Mouse (Mus musculus): ENCODE results near the gene P2ry6. TPM values are rescaled to one million over a fixed set of nuclear protein-coding genes. Genes with fewer than 3 reads are reported as not detected.

The P2ry6 gene
- total and polyA plus RNA-seq, 2 experiments from 2014 or later, result 2.3 to 3.8 TPM

DNA sequence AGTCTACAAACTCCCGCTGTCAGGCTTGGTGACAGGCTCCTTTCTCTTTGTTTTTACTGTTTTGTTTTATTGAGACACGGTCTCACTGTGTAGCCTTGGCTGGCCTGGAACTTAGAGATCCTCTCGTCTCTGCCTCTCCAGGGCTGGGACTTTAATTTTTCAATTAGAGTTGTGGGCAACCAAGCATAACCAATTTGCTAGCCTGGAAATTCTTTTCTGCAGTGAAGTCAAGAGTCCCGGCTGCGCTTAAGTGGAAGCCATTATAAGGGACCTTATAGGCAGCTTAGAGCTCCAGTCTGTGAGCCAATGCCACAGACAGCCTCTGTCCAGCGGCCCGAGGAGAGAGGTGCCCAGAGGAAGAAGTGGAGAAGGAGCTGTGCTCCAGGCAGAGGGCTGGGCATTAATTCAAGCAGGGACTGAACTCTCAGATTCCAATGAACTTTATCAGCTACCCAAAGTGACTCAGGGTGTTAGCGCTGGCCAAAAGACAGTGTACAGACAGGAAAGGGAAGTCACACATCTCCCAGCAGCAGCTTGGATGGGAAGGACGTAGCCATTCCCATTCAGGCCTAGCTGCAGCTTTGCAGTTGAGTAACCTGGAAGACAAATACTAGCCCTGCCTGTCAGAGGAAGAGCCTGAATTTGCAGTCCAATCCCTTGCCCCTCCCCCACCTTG, 16.3 kb upstream of the P2ry6 start:
- no peak for TF ChIP-seq CTCF (IDR thresholded peaks at IDR 0.05; ENCODE audit: low read depth)
- no peak for ATAC-seq

DNA sequence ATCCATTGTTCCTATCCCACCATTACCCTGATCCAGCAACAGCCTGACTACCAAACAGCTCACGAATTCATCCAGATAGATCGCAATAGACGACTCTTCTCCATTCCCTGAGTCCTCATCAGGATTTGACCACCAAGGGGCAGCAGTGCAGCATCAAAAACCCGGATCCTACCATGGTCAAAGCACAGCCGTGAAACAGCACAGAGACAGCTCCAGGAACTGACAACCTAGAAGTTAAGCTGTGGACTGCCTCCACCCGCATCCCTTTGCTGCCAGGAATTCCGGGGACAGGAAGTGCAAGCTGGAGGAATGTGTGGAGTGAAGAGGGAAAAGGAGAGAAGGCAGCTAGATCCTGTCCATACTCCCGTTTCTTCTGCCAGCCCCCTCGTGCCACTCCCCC, 13.6 kb upstream of the P2ry6 start:
- 28% methylated on average over 9 of the region's 9 CpGs for WGBS
- no peak overlapping the region for H3K27ac ChIP-seq (ENCODE audit: low read depth, low read length)
- no peak overlapping the region for H3K4me3 ChIP-seq (ENCODE audit: low read depth, low read length)
- H3K4me2 ChIP-seq (ENCODE audit: low read depth), result no peak overlapping the region
- no peaks in the 10 kb centered on the region for H3K4me1 ChIP-seq (ENCODE audit: insufficient read depth)
- DNase-seq (peak; percentile 74), ATAC-seq (peak; percentile 81)
- TF ChIP-seq CTCF (IDR thresholded peaks at IDR 0.05; ENCODE audit: low read depth), result peak; percentile 72
- H3K9me3 ChIP-seq (ENCODE audit: low read length), result no peaks in the 10 kb centered on the region
- H3K36me3 ChIP-seq (ENCODE audit: insufficient read depth), result no peaks in the 10 kb centered on the region
- no peak overlapping the region for H3K9ac ChIP-seq
- H3K27me3 ChIP-seq (ENCODE audit: insufficient read depth, low read length), result no peaks in the 10 kb centered on the region

More for the DNA sequence above, 16.3 kb upstream of the P2ry6 start:
- no peaks in the 10 kb centered on the region for H3K4me1 ChIP-seq (ENCODE audit: insufficient read depth)
- no peaks in the 10 kb centered on the region for H3K36me3 ChIP-seq (ENCODE audit: insufficient read depth)
- no peaks in the 10 kb centered on the region for H3K27me3 ChIP-seq (ENCODE audit: insufficient read depth, low read length)
- WGBS, result 27% methylated on average over 9 of the region's 9 CpGs
- DNase-seq, result no peak
- no peak overlapping the region for H3K9ac ChIP-seq
- no peaks in the 10 kb centered on the region for H3K9me3 ChIP-seq (ENCODE audit: low read length)
- H3K4me2 ChIP-seq (ENCODE audit: low read depth), result no peak overlapping the region
- no peak overlapping the region for H3K4me3 ChIP-seq (ENCODE audit: low read depth, low read length)
- H3K27ac ChIP-seq (ENCODE audit: low read depth, low read length), result no peak overlapping the region

DNA sequence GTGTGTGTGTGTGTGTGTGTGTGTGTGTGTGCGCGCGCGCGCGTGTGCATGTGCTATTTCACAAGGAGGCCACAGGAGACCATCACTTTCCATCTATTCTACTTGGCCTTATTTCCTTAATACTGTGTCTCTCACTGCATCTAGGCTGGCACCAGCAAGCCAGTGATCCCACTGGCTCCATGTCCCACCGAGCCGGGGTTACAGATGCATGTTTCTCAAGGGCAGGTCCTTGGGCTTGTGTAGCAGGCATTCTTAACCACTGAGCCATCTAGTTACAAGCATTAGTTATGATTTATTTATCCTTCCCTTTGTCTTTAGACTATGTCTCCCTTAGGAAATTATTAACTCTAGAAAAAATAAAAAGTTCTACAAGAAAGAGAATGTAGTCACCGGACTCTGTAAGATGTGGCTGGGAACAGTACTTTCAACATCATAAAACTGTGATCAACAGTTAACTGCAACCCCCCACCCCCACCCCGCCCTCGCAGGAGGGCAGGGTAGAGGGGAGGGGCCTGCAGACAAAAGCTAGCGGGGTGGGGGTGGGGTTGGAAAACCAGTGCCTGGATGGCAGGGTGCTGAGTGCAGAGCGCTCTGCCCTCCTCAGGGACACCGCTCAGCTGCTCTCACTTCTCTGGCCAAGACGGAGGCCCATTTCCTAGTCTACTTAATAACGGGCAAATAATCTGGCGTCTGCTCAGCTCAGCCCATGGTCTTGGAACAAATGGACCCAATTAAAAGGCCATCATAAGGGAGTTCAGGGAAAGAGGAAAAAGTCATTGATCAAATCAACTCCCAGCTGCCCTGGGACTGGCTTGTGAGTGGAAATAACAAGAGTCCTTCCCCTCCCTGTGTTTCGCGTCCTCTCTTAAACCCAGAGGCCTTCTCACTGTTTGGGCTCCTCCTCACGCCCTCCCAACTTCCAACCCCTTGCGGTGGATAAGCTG, 10.3 kb upstream of the P2ry6 start:
- Histone ChIP-seq H3K4me2 (ENCODE audit: low read depth) (no peak overlapping the region), H3K36me3 (ENCODE audit: insufficient read depth) (no peaks in the 10 kb centered on the region), H3K27ac (ENCODE audit: low read depth, low read length) (no peak overlapping the region), H3K9me3 (ENCODE audit: low read length) (no peaks in the 10 kb centered on the region), H3K27me3 (ENCODE audit: insufficient read depth, low read length) (no peaks in the 10 kb centered on the region), H3K9ac (no peak overlapping the region), H3K4me3 (ENCODE audit: low read depth, low read length) (no peak overlapping the region), H3K4me1 (ENCODE audit: insufficient read depth) (no peaks in the 10 kb centered on the region)
- 42% methylated on average over 21 of the region's 21 CpGs for WGBS
- no peak for DNase-seq
- ATAC-seq, result no peak
- TF ChIP-seq CTCF (IDR thresholded peaks at IDR 0.05; ENCODE audit: low read depth), result no peak

DNA sequence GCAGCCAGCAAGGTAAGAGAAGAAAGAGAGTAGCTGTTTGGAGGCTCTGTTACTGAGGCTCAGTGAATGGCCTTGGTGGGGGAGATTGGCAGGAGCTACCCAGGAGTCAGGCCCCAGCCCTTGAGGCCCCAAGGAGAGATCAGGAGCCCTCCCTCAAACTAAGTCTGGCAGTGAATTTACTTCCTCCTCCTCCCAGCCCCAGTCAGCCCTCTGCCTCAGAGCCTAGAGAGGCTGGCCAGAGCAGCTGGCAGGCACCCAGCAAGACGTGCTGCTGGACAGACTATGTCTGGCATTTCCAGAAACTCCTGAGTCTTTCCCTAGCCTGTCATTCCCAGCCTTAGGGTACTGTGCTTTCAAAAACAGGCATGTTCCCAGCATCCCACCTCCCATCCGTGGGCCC, 4.7 kb upstream of the P2ry6 start:
- WGBS, result 33% methylated on average over 2 of the region's 2 CpGs
- Histone ChIP-seq H3K27me3 (ENCODE audit: insufficient read depth, low read length) (no peaks in the 10 kb centered on the region), H3K4me2 (ENCODE audit: low read depth) (no peak overlapping the region), H3K9me3 (ENCODE audit: low read length) (no peaks in the 10 kb centered on the region), H3K27ac (ENCODE audit: low read depth, low read length) (no peak overlapping the region), H3K9ac (no peak overlapping the region), H3K36me3 (ENCODE audit: insufficient read depth) (no peaks in the 10 kb centered on the region), H3K4me3 (ENCODE audit: low read depth, low read length) (no peak overlapping the region), H3K4me1 (ENCODE audit: insufficient read depth) (peaks cover 5% of the 10 kb centered on the region; the same call in 1 of the 2 replicates)
- ATAC-seq (no peak), DNase-seq (no peak)
- no peak for TF ChIP-seq CTCF (IDR thresholded peaks at IDR 0.05; ENCODE audit: low read depth)

DNA sequence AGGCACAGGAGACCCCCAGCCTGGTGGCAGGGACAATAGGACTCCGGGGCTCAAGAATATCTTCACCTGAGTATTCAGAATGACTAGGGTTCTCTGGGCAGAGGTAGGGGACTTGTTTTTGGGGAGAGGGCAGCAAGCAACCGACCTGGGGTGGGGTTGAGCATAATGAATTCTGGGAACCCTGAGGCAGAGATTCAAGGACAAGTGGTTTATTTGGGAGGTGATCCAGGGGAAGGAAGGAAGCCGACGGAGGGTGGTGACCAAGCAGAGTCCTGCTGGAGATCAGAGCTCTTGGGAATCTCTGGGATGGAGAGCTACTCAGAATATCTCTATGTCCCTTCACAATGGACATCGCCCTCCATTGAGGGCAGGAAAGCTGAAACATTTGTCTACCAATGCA, 3.7 kb upstream of the P2ry6 start:
- 85% methylated on average over 5 of the region's 5 CpGs for WGBS

DNA sequence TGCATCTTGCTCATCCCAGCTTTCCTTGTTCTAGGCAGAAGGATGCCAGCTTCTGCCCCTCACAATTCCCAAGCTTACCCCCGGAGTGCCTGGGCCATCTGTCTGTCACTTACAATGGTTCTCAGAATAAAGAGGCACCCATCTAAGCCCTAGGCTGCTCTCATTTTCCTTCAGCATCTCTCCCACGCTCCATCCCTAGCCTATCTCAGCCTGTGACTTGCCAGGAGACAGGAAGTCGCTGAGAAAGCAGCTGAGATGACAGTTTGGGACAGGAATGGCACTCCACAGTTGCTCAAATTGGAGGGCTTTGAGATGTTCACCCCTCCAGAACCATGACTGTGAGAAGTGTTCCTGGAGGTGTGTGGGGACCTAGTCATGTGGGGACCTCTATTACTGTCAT, 1.6 kb downstream of the P2ry6 start:
- Histone ChIP-seq H3K9me3 (ENCODE audit: low read length) (no peaks in the 10 kb centered on the region), H3K4me2 (ENCODE audit: low read depth) (no peak overlapping the region), H3K27ac (ENCODE audit: low read depth, low read length) (no peak overlapping the region), H3K27me3 (ENCODE audit: insufficient read depth, low read length) (no peaks in the 10 kb centered on the region), H3K4me3 (ENCODE audit: low read depth, low read length) (no peak overlapping the region), H3K4me1 (ENCODE audit: insufficient read depth) (peaks cover 8% of the 10 kb centered on the region; the same call in 1 of the 2 replicates), H3K36me3 (ENCODE audit: insufficient read depth) (no peaks in the 10 kb centered on the region), H3K9ac (no peak overlapping the region)
- DNase-seq (no peak), ATAC-seq (no peak)
- 35% methylated on average over 3 of the region's 3 CpGs for WGBS
- TF ChIP-seq CTCF (IDR thresholded peaks at IDR 0.05; ENCODE audit: low read depth), result no peak

More for the DNA sequence above, 3.7 kb upstream of the P2ry6 start:
- H3K9ac ChIP-seq, result no peak overlapping the region
- H3K4me3 ChIP-seq (ENCODE audit: low read depth, low read length), result no peak overlapping the region
- DNase-seq, result no peak
- TF ChIP-seq CTCF (IDR thresholded peaks at IDR 0.05; ENCODE audit: low read depth), result no peak
- H3K4me1 ChIP-seq (ENCODE audit: insufficient read depth), result peaks cover 8% of the 10 kb centered on the region; the same call in 1 of the 2 replicates
- no peaks in the 10 kb centered on the region for H3K36me3 ChIP-seq (ENCODE audit: insufficient read depth)
- H3K9me3 ChIP-seq (ENCODE audit: low read length), result no peaks in the 10 kb centered on the region
- no peak overlapping the region for H3K27ac ChIP-seq (ENCODE audit: low read depth, low read length)
- no peaks in the 10 kb centered on the region for H3K27me3 ChIP-seq (ENCODE audit: insufficient read depth, low read length)
- H3K4me2 ChIP-seq (ENCODE audit: low read depth), result no peak overlapping the region
- no peak for ATAC-seq

All from forebrain, postnatal 0 days (tissue).